Mouse (Mus musculus) thymus, adult 2 months (tissue): ENCODE measurements around the gene Kctd12.

Source experiments
- CTCF ChIP-seq: fragments of 200-500 bp; IDR thresholded peaks from 2 replicates; pipeline ENCODE4 v1.5.1; 2012; ENCODE audit warnings: mild to moderate bottlenecking, control low read depth, low read length, moderate library complexity, borderline replicate concordance; ENCODE audit not compliant: control insufficient read depth, poor library complexity, insufficient read depth; ENCODE audit errors: extremely low read depth
- POLR2A ChIP-seq: fragments of 200-500 bp; IDR thresholded peaks from 2 replicates; pipeline ENCODE4 v1.6.1; 2012; ENCODE audit warnings: mild to moderate bottlenecking, low read length, control low read depth, moderate library complexity; ENCODE audit not compliant: control insufficient read depth, poor library complexity, insufficient read depth; ENCODE audit errors: extremely low read depth

- no peak for TF ChIP-seq POLR2A
- no peak for TF ChIP-seq CTCF
Observed at GRCm38 (mm10) chr14:102990765-102991164, 8.3 kb upstream of the Kctd12 start.
